Mouse (Mus musculus) embryonic facial prominence, embryonic 10.5 days (tissue): ENCODE measurements at regions not wholly inside any gene's neighbourhood (a gene's known extent, or its start where the extent isn't known, plus 50 kb on each side); places are given as distances from the start of the nearest gene placed in this dataset. TPM values are rescaled to one million over a fixed set of nuclear protein-coding genes. Genes with fewer than 3 reads are reported as not detected.

Experiments
- DNase-seq: peaks from one replicate; pipeline ENCODE4 v3.0.0-alpha.2; 2017; ENCODE audit warnings: low spot score
- H3K27ac ChIP-seq: fragments of 300-500 bp; sonication (generic); replicated peaks from 2 replicates; pipeline ENCODE4 v1.5.1; 2016; ENCODE audit warnings: mild to moderate bottlenecking
- H3K27me3 ChIP-seq: fragments of 300-500 bp; sonication (generic); replicated peaks from 2 replicates; pipeline ENCODE4 v1.6.1; 2016; ENCODE audit warnings: low read depth, mild to moderate bottlenecking; ENCODE audit not compliant: poor library complexity, severe bottlenecking
- H3K36me3 ChIP-seq: fragments of 300-500 bp; sonication (generic); replicated peaks from 2 replicates; pipeline ENCODE4 v1.6.1; 2016; ENCODE audit warnings: mild to moderate bottlenecking, moderate library complexity
- H3K4me1 ChIP-seq: fragments of 300-500 bp; sonication (generic); 2 replicates; pipeline ENCODE4 v1.6.1; 2016
- H3K4me3 ChIP-seq: fragments of 300-500 bp; sonication (generic); 2 replicates; pipeline ENCODE4 v1.5.1; 2016; ENCODE audit warnings: mild to moderate bottlenecking, moderate library complexity
- H3K9me3 ChIP-seq: fragments of 300-500 bp; sonication (generic); 2 replicates; pipeline ENCODE4 v1.6.1; 2016; ENCODE audit warnings: mild to moderate bottlenecking
- WGBS: fragments of 180-500 bp; shearing (Covaris S2); methylation state at CpG from one replicate; pipeline ENCODE4 v1.1.7; 2016; 5-methylcytosine and 5-hydroxymethylcytosine counted together
- microRNA-seq: library from miRNA; unstranded; fragments of <30 nt; microRNA quantifications from one replicate; pipeline ENCODE4, GENCODE M21; 2017

- H3K36me3 ChIP-seq = no peaks in the 10 kb centered on the region
- 80% methylated on average over 3 of the region's 3 CpGs for WGBS
- H3K4me3 ChIP-seq = no peak overlapping the region
- H3K9me3 ChIP-seq = peaks cover 9% of the 10 kb centered on the region; the same call in 1 of the 2 replicates
- no peaks in the 10 kb centered on the region for H3K27me3 ChIP-seq
- no peak for DNase-seq
- no peak overlapping the region for H3K27ac ChIP-seq
- no peaks in the 10 kb centered on the region for H3K4me1 ChIP-seq
Measured at GRCm38 (mm10) chr12:113428461-113428860, 60.9 kb upstream of the Adam6b start.

GRCm38 (mm10) chr12:113428901-113429300 lies 60.4 kb upstream of the Adam6b start:
- no peaks in the 10 kb centered on the region for H3K36me3 ChIP-seq
- no peaks in the 10 kb centered on the region for H3K27me3 ChIP-seq
- DNase-seq = no peak
- peaks cover 9% of the 10 kb centered on the region; the same call in 1 of the 2 replicates for H3K9me3 ChIP-seq
- no peak overlapping the region for H3K27ac ChIP-seq
- no peaks in the 10 kb centered on the region for H3K4me1 ChIP-seq
- 82% methylated on average over 2 of the region's 2 CpGs for whole genome bisulfite sequencing
- H3K4me3 ChIP-seq = no peak overlapping the region

GRCm38 (mm10) chr12:113430340-113430739 lies 59.0 kb upstream of the Adam6b start:
- Histone ChIP-seq H3K36me3 (no peaks in the 10 kb centered on the region), H3K4me1 (no peaks in the 10 kb centered on the region), H3K4me3 (no peak overlapping the region), H3K27ac (no peak overlapping the region), H3K9me3 (peaks cover 4% of the 10 kb centered on the region; the same call in 1 of the 2 replicates), H3K27me3 (no peaks in the 10 kb centered on the region)
- 82% methylated on average over 6 of the region's 6 CpGs for WGBS
- DNase-seq = no peak

Small RNA genes in the stretch of these regions (microRNA-seq; reads per million reads assigned to microRNA genes)
- gene Gm22175 = not detected
- gene Gm24022 = not detected
- not detected for gene Gm25747
